Mouse (Mus musculus) urinary bladder, postnatal 0 days (tissue): ENCODE measurements around the gene 1810010D01Rik. TPM values are rescaled to one million over a fixed set of nuclear protein-coding genes. Genes with fewer than 3 reads are reported as not detected.

Experiments used
- polyA plus RNA-seq: library from polyadenylated mRNA; unstranded; fragments of >200 nt; fragmentation: Nextera tagmentation; extraction: Ambion mirVana; gene quantifications from 2 replicates; pipeline ENCODE4 v1.2.1, GENCODE M21; 2015

1810010D01Rik gene
- polyA plus RNA-seq = 0.14 and 0.48 TPM in 2 replicates

DNA sequence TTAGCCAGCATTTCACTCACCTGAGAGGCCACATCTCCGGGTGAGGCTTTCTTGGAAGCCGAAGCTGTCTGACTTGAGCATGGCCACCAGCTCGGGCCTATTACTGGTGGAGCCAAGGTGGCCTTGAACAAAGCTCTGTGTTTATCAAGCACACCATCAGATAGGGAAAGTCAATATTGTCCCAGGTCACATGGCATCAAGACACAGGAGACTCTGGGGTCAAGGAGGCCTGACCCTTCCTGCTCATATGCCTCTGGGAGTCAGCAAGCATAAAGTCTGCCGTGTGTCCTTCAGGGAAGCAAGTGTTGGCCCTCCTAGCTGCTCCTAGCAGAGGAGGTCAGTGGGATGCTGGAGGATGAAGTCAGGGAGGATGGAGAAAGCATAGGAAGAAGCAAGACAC is at the start of gene 1810010D01Rik:
Gene 1810010D01Rik (minus strand): TSS at position 114 of the 400 bp plus-strand sequence.

Other genes with a start within 250 kb of the 1810010D01Rik start
- 10.5 and 14.6 TPM in 2 replicates for gene Tpcn2, start 75.9 kb upstream of the 1810010D01Rik start, polyA plus RNA-seq
- gene Mrgprf, start 92.7 kb upstream of the 1810010D01Rik start, polyA plus RNA-seq = 34.9 and 37.0 TPM in 2 replicates
- gene Mrgprd, start 106.7 kb upstream of the 1810010D01Rik start, polyA plus RNA-seq = 0.05 TPM in 1 of 2 replicates, not detected in the other